Mouse (Mus musculus) testis, postnatal 14 days (tissue): Measurements from ENCODE around the gene Syt16.
A peak's percentile ranks its signal among the peaks of the same experiment; 100 is the strongest.

Source experiments
- DNase-seq: peaks from one replicate; pipeline ENCODE4 v3.0.0; 2021; ENCODE audit warnings: low spot score

The Syt16 gene

DNA sequence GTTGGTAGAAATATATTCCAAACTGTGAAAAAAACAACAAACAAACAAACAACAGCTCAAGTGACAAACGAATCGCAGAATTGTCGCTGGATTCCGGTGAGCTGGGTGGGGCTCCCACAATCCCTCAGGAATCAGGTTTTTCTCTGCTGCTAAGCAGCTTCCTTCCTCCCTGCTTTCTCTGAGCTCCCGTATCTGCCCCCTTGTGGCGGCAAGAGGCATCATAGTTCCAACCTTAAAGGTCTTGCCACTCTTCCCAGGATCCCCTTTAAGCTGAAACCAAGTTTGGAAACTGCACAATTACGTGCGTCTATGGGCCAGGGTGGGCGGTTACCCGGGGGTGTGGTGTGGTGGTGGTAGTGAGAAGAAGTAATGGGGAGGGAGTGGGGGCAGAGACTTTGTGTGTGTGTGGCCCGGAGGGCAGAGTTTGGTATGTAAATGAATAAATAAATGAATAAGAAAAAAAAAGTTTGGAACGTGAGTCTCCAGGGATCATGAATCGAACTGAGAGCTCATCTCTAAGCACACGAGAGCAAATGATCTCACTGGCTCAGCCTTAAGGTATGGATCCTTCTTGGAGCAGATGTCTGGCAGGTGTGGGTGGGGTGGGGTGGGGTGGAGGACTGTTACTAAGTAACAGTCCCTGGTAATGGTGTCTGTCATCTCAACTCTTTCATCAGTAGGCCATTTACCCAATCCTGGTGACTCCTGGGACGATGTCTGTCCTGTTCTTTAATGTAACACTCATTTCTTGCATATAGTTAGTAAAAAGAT lies 319.7 kb downstream of the Syt16 start:
- DNase-seq = peak; percentile 61

DNA sequence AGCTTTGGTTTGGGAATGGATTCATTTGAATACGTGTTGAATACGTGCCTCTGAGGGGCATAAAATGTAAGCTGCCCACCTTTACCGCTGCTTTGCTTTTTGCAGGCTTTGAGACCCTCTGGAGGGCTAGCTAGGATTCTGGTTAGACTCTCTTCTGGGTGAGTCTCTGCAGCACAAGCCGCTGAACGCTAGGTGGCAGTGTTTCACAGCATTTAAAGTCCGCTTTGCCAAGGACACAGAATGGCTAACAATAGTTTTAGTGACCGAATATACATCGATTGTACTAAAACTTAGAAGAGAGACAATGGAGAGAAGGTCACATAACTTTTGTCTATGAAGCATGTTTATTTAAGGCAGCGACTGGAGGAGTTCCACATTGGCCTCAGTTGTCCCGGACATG lies 322.9 kb downstream of the Syt16 start:
- peak; percentile 53 for DNase-seq

GRCm38 (mm10) chr12:74321981-74322380 lies 324.5 kb downstream of the Syt16 start:
- no peak for DNase-seq
